Mouse (Mus musculus) neural tube, embryonic 14.5 days (tissue): ENCODE results near the gene Prdm10. TPM values are rescaled to one million over a fixed set of nuclear protein-coding genes. Genes with fewer than 3 reads are reported as not detected.

ENCODE experiments used
- ATAC-seq: fragments of 200-750 bp; cut with Nextera tagmentation; 2 replicates; pipeline ENCODE4 v1.8.0; 2017; ENCODE audit warnings: low read depth, mild to moderate bottlenecking, moderate TSS enrichment, moderate library complexity
- H3K27ac ChIP-seq: fragments of 300-500 bp; sonication (generic); 2 replicates; pipeline ENCODE4 v1.5.1; 2014; ENCODE audit warnings: low read depth, mild to moderate bottlenecking, control low read depth, low read length, moderate library complexity, mixed read lengths
- H3K27me3 ChIP-seq: fragments of 300-500 bp; sonication (generic); 2 replicates; pipeline ENCODE4 v1.6.1; 2014; ENCODE audit warnings: low read length; ENCODE audit not compliant: control insufficient read depth, insufficient read depth
- H3K36me3 ChIP-seq: fragments of 300-500 bp; sonication (generic); 2 replicates; pipeline ENCODE4 v1.6.1; 2014; ENCODE audit warnings: low read length, mixed read lengths; ENCODE audit not compliant: control insufficient read depth, insufficient read depth
- H3K4me1 ChIP-seq: fragments of 300-500 bp; sonication (generic); 2 replicates; pipeline ENCODE4 v1.6.1; 2014; ENCODE audit warnings: low read length; ENCODE audit not compliant: control insufficient read depth, insufficient read depth
- H3K4me2 ChIP-seq: fragments of 300-500 bp; sonication (generic); 2 replicates; pipeline ENCODE4 v1.6.1; 2014; ENCODE audit warnings: mild to moderate bottlenecking, low read depth, low read length, control low read depth
- H3K4me3 ChIP-seq: fragments of 300-500 bp; sonication (generic); 2 replicates; pipeline ENCODE4 v1.5.1; 2014; ENCODE audit warnings: low read depth, low read length, control low read depth, mixed read lengths
- H3K9ac ChIP-seq: fragments of 300-500 bp; sonication (generic); replicated peaks from 2 replicates; pipeline ENCODE4 v1.6.1; 2014; ENCODE audit warnings: low read depth, mild to moderate bottlenecking, control low read depth, low read length, mixed read lengths
- H3K9me3 ChIP-seq: fragments of 300-500 bp; sonication (generic); 2 replicates; pipeline ENCODE4 v1.6.1; 2016; ENCODE audit warnings: low read length; ENCODE audit not compliant: control insufficient read depth
- WGBS: fragments of 180-500 bp; shearing (Covaris S2); extraction: QIAGEN DNeasy Blood & Tissue Kit; methylation state at CpG from one replicate; pipeline ENCODE4 v1.1.7; 2014; 5-methylcytosine and 5-hydroxymethylcytosine counted together
- polyA plus RNA-seq: library from polyadenylated mRNA; unstranded; fragments of >200 nt; fragmentation: Nextera tagmentation; extraction: Ambion mirVana; gene quantifications from 2 replicates; pipeline ENCODE4 v1.2.1, GENCODE M21; 2014

Gene Prdm10
- polyA plus RNA-seq, 1 experiment from 2014 or later: 11.6 TPM

GRCm38 (mm10) chr9:31428971-31429370 is 148.6 kb downstream of the Prdm10 start:
- Histone ChIP-seq H3K27me3 (no peaks in the 10 kb centered on the region), H3K27ac (no peak overlapping the region), H3K9ac (no peak overlapping the region), H3K9me3 (no peaks in the 10 kb centered on the region), H3K4me1 (no peaks in the 10 kb centered on the region), H3K36me3 (0 out of 2 replicates have a peak, but pooled peaks cover 5% of the 10 kb centered on the region), H3K4me2 (no peak overlapping the region), H3K4me3 (no peak overlapping the region)
- ATAC-seq: no peak
- WGBS: 90% methylated on average over 7 of the region's 7 CpGs

- Histone ChIP-seq H3K9me3 (no peaks in the 10 kb centered on the region), H3K27ac (no peak overlapping the region), H3K36me3 (no peaks in the 10 kb centered on the region), H3K9ac (no peak overlapping the region), H3K27me3 (no peaks in the 10 kb centered on the region), H3K4me2 (no peak overlapping the region), H3K4me1 (no peaks in the 10 kb centered on the region), H3K4me3 (no peak overlapping the region)
- WGBS: 74% methylated on average over 9 of the region's 9 CpGs
- no peak for ATAC-seq
Measured at GRCm38 (mm10) chr9:31430011-31430410, 149.7 kb downstream of the Prdm10 start.

Other genes starting within 250 kb of the Prdm10 start
- gene Zbtb44, start 249.9 kb upstream of the Prdm10 start, polyA plus RNA-seq: 3.6 and 5.7 TPM in 2 replicates
- gene St14, start 148.7 kb upstream of the Prdm10 start, polyA plus RNA-seq: 0.20 and 0.49 TPM in 2 replicates
- 451 and 533 TPM in 2 replicates for gene Aplp2, start 68.7 kb upstream of the Prdm10 start, polyA plus RNA-seq
- 31.3 and 44.1 TPM in 2 replicates for gene Nfrkb, start 105.7 kb downstream of the Prdm10 start, polyA plus RNA-seq
- gene Tmem45b, start 183.9 kb downstream of the Prdm10 start, polyA plus RNA-seq: 0.25 TPM in 1 of 2 replicates, not detected in the other